Mouse (Mus musculus) lung, postnatal 0 days (tissue): Measurements from ENCODE around the gene Pln.

Experiments used
- CTCF ChIP-seq: IDR thresholded peaks from 2 replicates; pipeline ENCODE4 v1.5.1; 2016; ENCODE audit warnings: antibody characterized with exemption, mild to moderate bottlenecking
- EP300 ChIP-seq: IDR thresholded peaks from 2 replicates; pipeline ENCODE4 v1.6.1; 2016; ENCODE audit warnings: antibody characterized with exemption, mild to moderate bottlenecking, control low read depth

- TF ChIP-seq CTCF = no peak
- no peak for TF ChIP-seq EP300
These were observed 1.5 kb upstream of the Pln start for GRCm38 (mm10) chr10:53335974-53336373.
